15 mouse cellular contexts compared by ENCODE assay signal in genomic region chr6:53571571-53572122, GRCm38 (mm10).
DNase-seq lines count a peak whose midpoint lies in the region; ATAC-seq and TF ChIP-seq lines count a peak whose summit lies in the region.
"Had no signal": no experiment of that assay in that cellular context is flagged by ENCODE, and none has a peak within 500 bp of the region (broad histone marks: within the 10 kb centered on the region; RNA-seq: fewer than 3 reads in every experiment).

No protein-coding gene starts in this region.

- WGBS in heart, embryonic 12.5 days: 75% methylated on average over 4 of the region's 4 CpGs
- 44% methylated on average over 4 of the region's 4 CpGs for WGBS in spleen, adult 2 months
- WGBS in limb, embryonic 13.5 days: 86% methylated on average over 4 of the region's 4 CpGs
- WGBS in hindbrain, postnatal 0 days: 92% methylated on average over 4 of the region's 4 CpGs
- WGBS in midbrain, embryonic 16.5 days: 91% methylated on average over 4 of the region's 4 CpGs

- no peak overlapping the region for H3K4me3 ChIP-seq in heart, embryonic 12.5 days
- H3K4me3 ChIP-seq in spleen, adult 2 months (ENCODE audit: extremely low read depth, insufficient read depth, insufficient read length): no peak overlapping the region
- no peak overlapping the region for H3K4me3 ChIP-seq in limb, embryonic 13.5 days
- no peak overlapping the region for H3K4me3 ChIP-seq in hindbrain, postnatal 0 days (ENCODE audit: low read length)
- H3K4me3 ChIP-seq in midbrain, embryonic 16.5 days (ENCODE audit: low read depth, low read length): no peak overlapping the region
- H3K4me3 ChIP-seq: gastrocnemius, adult 2 months; hindbrain, embryonic 12.5 days had no signal

- intact Hi-C loops in heart, postnatal 10 days (cut with DNase I): loop anchor here (5.0 kb wide), 1 partner anchor 284 kb away; the partner anchor contains the start of gene Creb5

- H3K9ac ChIP-seq in heart, embryonic 12.5 days: no peak overlapping the region
- no peak overlapping the region for H3K9ac ChIP-seq in limb, embryonic 13.5 days
- no peak overlapping the region for H3K9ac ChIP-seq in hindbrain, postnatal 0 days (replicated peaks; ENCODE audit: low read length)
- no peak overlapping the region for H3K9ac ChIP-seq in midbrain, embryonic 16.5 days (ENCODE audit: low read depth, low read length)
- H3K9ac ChIP-seq: hindbrain, embryonic 12.5 days had no signal

- 0 out of 2 replicates have a peak overlapping the region, but pooled peaks have one; percentile 96 for H3K27ac ChIP-seq in heart, embryonic 12.5 days (ENCODE audit: poor library complexity, severe bottlenecking)
- peak overlapping the region; percentile 23; the same call in 1 of the 2 replicates for H3K27ac ChIP-seq in spleen, adult 2 months (ENCODE audit: insufficient read depth, low read length)
- H3K27ac ChIP-seq in limb, embryonic 13.5 days: peak overlapping the region; percentile 33; the same call in 1 of the 2 replicates
- no peak overlapping the region for H3K27ac ChIP-seq in hindbrain, postnatal 0 days
- H3K27ac ChIP-seq in midbrain, embryonic 16.5 days (ENCODE audit: low read length): no peak overlapping the region
- H3K27ac ChIP-seq: hindbrain, embryonic 12.5 days had no signal

- no peak for TF ChIP-seq CTCF in spleen, adult 2 months (IDR thresholded peaks at IDR 0.05; ENCODE audit: extremely low read depth, insufficient read depth, insufficient read length, insufficient replicate concordance)
- TF ChIP-seq CTCF in hindbrain, postnatal 0 days (IDR thresholded peaks at IDR 0.05; ENCODE audit: low read depth): no peak

- DNase-seq in heart, postnatal 10 days: no peak
- DNase-seq in spleen, adult 2 months (ENCODE audit: low read depth in 1 of 2, low spot score in 2 of 2): no peak
- DNase-seq in spleen, adult 12 weeks (ENCODE audit: low spot score): no peak
- DNase-seq in hindbrain, postnatal 0 days (ENCODE audit: low spot score): no peak
- no peak for DNase-seq in adrenal gland, adult 2 months
- DNase-seq: adrenal gland, postnatal 36 days; gastrocnemius, adult 2 months; layer of hippocampus, postnatal 36 days; right cerebral cortex, postnatal 14 days; thymus, postnatal 14 days had no signal

- ATAC-seq in heart, embryonic 12.5 days (ENCODE audit: insufficient number of reproducible peaks, low FRiP score): no peak
- no peak for ATAC-seq in limb, embryonic 13.5 days (ENCODE audit: low FRiP score, low read depth)
- ATAC-seq in hindbrain, postnatal 0 days: no peak
- ATAC-seq in midbrain, embryonic 16.5 days: no peak
- ATAC-seq: forebrain, embryonic 16.5 days had no signal

- TF ChIP-seq POLR2A in spleen, adult 2 months (IDR thresholded peaks at IDR 0.05; ENCODE audit: low read depth, low read length): no peak

- H3K9me3 ChIP-seq in heart, embryonic 12.5 days (replicated peaks): no peaks in the 10 kb centered on the region
- no peaks in the 10 kb centered on the region for H3K9me3 ChIP-seq in limb, embryonic 13.5 days
- H3K9me3 ChIP-seq in hindbrain, postnatal 0 days (ENCODE audit: low read length): no peaks in the 10 kb centered on the region
- no peaks in the 10 kb centered on the region for H3K9me3 ChIP-seq in midbrain, embryonic 16.5 days (replicated peaks; ENCODE audit: control insufficient read depth, low read length, poor library complexity, severe bottlenecking)
- H3K9me3 ChIP-seq: hindbrain, embryonic 12.5 days had no signal

- H3K4me1 ChIP-seq in heart, embryonic 12.5 days (replicated peaks): peaks cover 59% of the 10 kb centered on the region
- peaks cover 4% of the 10 kb centered on the region; the same call in 1 of the 2 replicates for H3K4me1 ChIP-seq in spleen, adult 2 months (ENCODE audit: control insufficient read depth, insufficient read depth, insufficient read length)
- peaks cover 73% of the 10 kb centered on the region for H3K4me1 ChIP-seq in limb, embryonic 13.5 days
- peaks cover 6% of the 10 kb centered on the region; the same call in 1 of the 2 replicates for H3K4me1 ChIP-seq in hindbrain, postnatal 0 days (ENCODE audit: insufficient read depth, low read length)
- peaks cover 8% of the 10 kb centered on the region; the same call in 1 of the 2 replicates for H3K4me1 ChIP-seq in midbrain, embryonic 16.5 days (ENCODE audit: control insufficient read depth, insufficient read depth, low read length)

- peaks cover 4% of the 10 kb centered on the region; the same call in 1 of the 2 replicates for H3K36me3 ChIP-seq in heart, embryonic 12.5 days
- no peaks in the 10 kb centered on the region for H3K36me3 ChIP-seq in spleen, adult 2 months (ENCODE audit: control insufficient read depth, insufficient read depth, low read length)
- H3K36me3 ChIP-seq in limb, embryonic 13.5 days: no peaks in the 10 kb centered on the region
- H3K36me3 ChIP-seq in hindbrain, postnatal 0 days (ENCODE audit: insufficient read depth, low read length): no peaks in the 10 kb centered on the region
- H3K36me3 ChIP-seq in midbrain, embryonic 16.5 days (ENCODE audit: control insufficient read depth, insufficient read depth, low read length): no peaks in the 10 kb centered on the region
- H3K36me3 ChIP-seq: hindbrain, embryonic 12.5 days had no signal

- H3K4me2 ChIP-seq in heart, embryonic 12.5 days: no peak overlapping the region
- no peak overlapping the region for H3K4me2 ChIP-seq in limb, embryonic 13.5 days (replicated peaks)
- H3K4me2 ChIP-seq in hindbrain, postnatal 0 days (ENCODE audit: low read depth, low read length): no peak overlapping the region
- no peak overlapping the region for H3K4me2 ChIP-seq in midbrain, embryonic 16.5 days (ENCODE audit: low read length)
- H3K4me2 ChIP-seq: hindbrain, embryonic 12.5 days had no signal

- H3K27me3 ChIP-seq in heart, embryonic 12.5 days (replicated peaks): no peaks in the 10 kb centered on the region
- no peaks in the 10 kb centered on the region for H3K27me3 ChIP-seq in spleen, adult 2 months (ENCODE audit: control insufficient read depth, insufficient read depth, low read length)
- no peaks in the 10 kb centered on the region for H3K27me3 ChIP-seq in limb, embryonic 13.5 days
- H3K27me3 ChIP-seq in hindbrain, postnatal 0 days (ENCODE audit: insufficient read depth, low read length): no peaks in the 10 kb centered on the region
- H3K27me3 ChIP-seq in midbrain, embryonic 16.5 days (ENCODE audit: control insufficient read depth, insufficient read depth, low read depth, low read length): no peaks in the 10 kb centered on the region
- H3K27me3 ChIP-seq: hindbrain, embryonic 12.5 days had no signal

Comparison
In these comparisons a context has a peak if more than half of its experiments do, and no peak if none do; other contexts are left out.
1. H3K27ac ChIP-seq: peak in heart, embryonic 12.5 days (single experiment), spleen, adult 2 months (single experiment) and limb, embryonic 13.5 days (single experiment); none in hindbrain, postnatal 0 days (single experiment) and midbrain, embryonic 16.5 days (single experiment).